Comparison of ENCODE assay signal across 18 mouse cellular contexts in the genomic region with DNA sequence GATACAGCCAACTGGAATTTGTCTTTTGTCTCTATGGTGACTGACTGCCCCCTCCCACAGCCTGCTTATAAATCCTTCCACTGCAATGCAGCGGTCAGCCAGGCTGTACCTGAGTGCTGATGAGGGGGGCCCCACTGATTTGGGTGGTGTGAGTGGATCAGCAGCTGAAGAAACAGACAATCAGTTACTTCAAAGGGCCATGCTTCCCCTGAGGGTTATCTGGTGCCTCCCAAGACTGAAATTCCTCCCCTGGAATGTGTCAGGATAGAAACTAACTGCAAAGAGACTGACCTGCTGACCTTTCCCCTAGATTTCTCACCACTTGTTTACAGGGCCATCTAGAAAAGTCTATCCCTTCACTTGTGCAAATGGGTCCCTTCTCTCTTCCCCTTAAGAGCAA.
DNase-seq lines count a peak whose midpoint lies in the region; ATAC-seq and TF ChIP-seq lines count a peak whose summit lies in the region.
"Had no signal": no experiment of that assay in that cellular context is flagged by ENCODE, and none has a peak within 500 bp of the region (broad histone marks: within the 10 kb centered on the region; RNA-seq: fewer than 3 reads in every experiment).

No protein-coding gene starts in this region.

- no peak overlapping the region for H3K4me3 ChIP-seq in kidney, postnatal 0 days (replicated peaks; ENCODE audit: low read depth, low read length)
- H3K4me3 ChIP-seq in cerebellum, adult 2 months (replicated peaks; ENCODE audit: insufficient read depth, low read depth, low read length): no peak overlapping the region
- H3K4me3 ChIP-seq: lung, embryonic 15.5 days had no signal

- no peaks in the 10 kb centered on the region for H3K9me3 ChIP-seq in kidney, postnatal 0 days (replicated peaks; ENCODE audit: low read length)
- H3K9me3 ChIP-seq: lung, embryonic 15.5 days had no signal

- DNase-seq in kidney, adult 9 months: peak; percentile 4
- no peak for DNase-seq in kidney, adult 11 months
- DNase-seq in 3T3-L1 (ENCODE audit: low read depth, low spot score): peak; percentile 31
- DNase-seq in embryo, embryonic 10.5 days (ENCODE audit: low spot score): peak; percentile 72
- peak; percentile 53 for DNase-seq in kidney, postnatal 0 days (ENCODE audit: low spot score)
- no peak for DNase-seq in cerebellum, adult 2 months
- no peak for DNase-seq in thymus, adult 18-20 months
- DNase-seq: adrenal gland, postnatal 10 days; cerebellum, adult 8-10 months; forebrain, postnatal 0 days; gastrocnemius, postnatal 25 days; liver; right cerebral cortex, postnatal 14 days had no signal

- no peak overlapping the region for H3K27ac ChIP-seq in kidney, postnatal 0 days
- H3K27ac ChIP-seq in cerebellum, adult 2 months (ENCODE audit: insufficient read depth, low read length): no peak overlapping the region
- H3K27ac ChIP-seq: hindbrain, embryonic 14.5 days; lung, embryonic 15.5 days; stomach, postnatal 0 days had no signal

- no peak overlapping the region for H3K9ac ChIP-seq in kidney, postnatal 0 days (ENCODE audit: low read depth, low read length)
- H3K9ac ChIP-seq: forebrain, postnatal 0 days; hindbrain, embryonic 14.5 days; lung, embryonic 15.5 days had no signal

- H3K4me1 ChIP-seq in kidney, postnatal 0 days (replicated peaks; ENCODE audit: insufficient read depth, low read length): no peaks in the 10 kb centered on the region
- H3K4me1 ChIP-seq in cerebellum, adult 2 months (ENCODE audit: control insufficient read depth, insufficient read depth, low read length): no peaks in the 10 kb centered on the region
- H3K4me1 ChIP-seq: lung, embryonic 15.5 days had no signal

- WGBS in kidney, postnatal 0 days: 32% methylated on average over 1 of the region's 1 CpGs
- WGBS in cerebellum, adult 2 months: 79% methylated on average over 1 of the region's 1 CpGs

- ATAC-seq in kidney, postnatal 0 days (replicated peaks; ENCODE audit: low FRiP score, low read depth): no peak
- ATAC-seq in granulocyte monocyte progenitor cell, adult 5-6 weeks (replicated peaks; ENCODE audit: poor library complexity, severe bottlenecking): no peak
- ATAC-seq: forebrain, postnatal 0 days; intestine, postnatal 0 days had no signal

- H3K27me3 ChIP-seq in kidney, postnatal 0 days (ENCODE audit: insufficient read depth, low read length): no peaks in the 10 kb centered on the region
- H3K27me3 ChIP-seq in cerebellum, adult 2 months (ENCODE audit: control insufficient read depth, insufficient read depth, low read length): no peaks in the 10 kb centered on the region
- H3K27me3 ChIP-seq: lung, embryonic 15.5 days had no signal

- no peak for TF ChIP-seq CTCF in kidney, postnatal 0 days (IDR thresholded peaks at IDR 0.05; ENCODE audit: low read depth)
- no peak for TF ChIP-seq CTCF in cerebellum, adult 2 months (IDR thresholded peaks at IDR 0.05; ENCODE audit: borderline replicate concordance, insufficient read depth, low read depth, low read length)

- no peak for TF ChIP-seq POLR2A in cerebellum, adult 2 months (IDR thresholded peaks at IDR 0.05; ENCODE audit: borderline replicate concordance, insufficient read depth, low read length)

- no peaks in the 10 kb centered on the region for H3K36me3 ChIP-seq in kidney, postnatal 0 days (ENCODE audit: insufficient read depth, low read length)
- H3K36me3 ChIP-seq: lung, embryonic 15.5 days had no signal

- H3K4me2 ChIP-seq in kidney, postnatal 0 days (ENCODE audit: low read length): no peak overlapping the region
- H3K4me2 ChIP-seq: hindbrain, embryonic 14.5 days; lung, embryonic 15.5 days had no signal

Comparison
In these comparisons a context has a peak if more than half of its experiments do, and no peak if none do; other contexts are left out.
1. DNase-seq: peak in kidney, adult 9 months (single experiment), 3T3-L1 (single experiment), embryo, embryonic 10.5 days (single experiment) and kidney, postnatal 0 days (single experiment); none in kidney, adult 11 months (single experiment), cerebellum, adult 2 months (0 of 2) and thymus, adult 18-20 months (0 of 2).